Mouse (Mus musculus): Measurements from ENCODE around the gene Als2. TPM values are rescaled to one million over a fixed set of nuclear protein-coding genes. Genes with fewer than 3 reads are reported as not detected.

The Als2 gene
- polyA plus RNA-seq, 2 experiments = 3.7 to 4.1 TPM

DNA sequence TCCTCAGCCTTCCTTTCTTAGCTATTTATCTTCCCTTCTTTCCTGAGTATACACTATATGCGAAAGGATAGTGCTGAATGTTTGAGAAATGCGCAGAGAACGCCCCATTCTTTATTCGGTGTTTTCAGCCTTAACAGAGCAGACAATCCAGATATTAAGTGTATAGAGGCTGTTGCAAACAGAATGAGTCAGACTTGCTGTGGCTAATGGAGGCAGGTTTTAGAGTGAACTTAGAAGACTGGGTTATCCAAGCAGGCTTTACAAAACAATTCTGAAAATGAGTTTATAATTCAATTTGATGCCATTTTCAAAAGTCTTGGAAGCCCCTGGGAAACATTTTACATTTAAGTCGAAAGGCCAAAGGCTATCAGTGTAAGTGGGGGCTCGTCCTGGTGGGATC, 32.4 kb upstream of the Als2 start:
- H3K9ac ChIP-seq (replicated peaks) = no peak overlapping the region
- ATAC-seq (ENCODE audit: insufficient read depth) (no peak), DNase-seq (ENCODE audit: low read depth in 3 of 3, low spot score in 3 of 3) (no peak)
- no peak overlapping the region for H3K4me3 ChIP-seq (ENCODE audit: insufficient read depth in 1 of 2, low read depth in 2 of 2, low read length in 2 of 2)
- H3K27me3 ChIP-seq (ENCODE audit: control insufficient read depth, insufficient read depth, low read length) = no peaks in the 10 kb centered on the region
- H3K4me2 ChIP-seq (ENCODE audit: low read depth) = no peak overlapping the region
- no peaks in the 10 kb centered on the region for H3K9me3 ChIP-seq (ENCODE audit: control insufficient read depth, low read length)
- peaks cover 0 to 4% of the 10 kb centered on the region in 2 experiments; a peak in 1 of 4 replicates for H3K4me1 ChIP-seq (replicated peaks; ENCODE audit: control insufficient read depth in 2 of 2, insufficient read depth in 2 of 2, low read length in 1 of 2)
- 73% methylated on average over 6 of the region's 6 CpGs for whole genome bisulfite sequencing (ENCODE audit: insufficient replicate concordance)
- TF ChIP-seq EP300 (IDR thresholded peaks at IDR 0.05; ENCODE audit: low read depth) (no peak), CTCF (IDR thresholded peaks at IDR 0.05; ENCODE audit: low read depth) (no peak)
- no peaks in the 10 kb centered on the region for H3K36me3 ChIP-seq (replicated peaks; ENCODE audit: control insufficient read depth, insufficient read depth, low read depth)
- no peak overlapping the region for H3K27ac ChIP-seq

GRCm38 (mm10) chr1:59268931-59269330, 31.9 kb upstream of the Als2 start:
- DNase-seq (ENCODE audit: low read depth in 3 of 3, low spot score in 3 of 3) = no peak
- WGBS (ENCODE audit: insufficient replicate concordance) = 29% methylated on average over 8 of the region's 8 CpGs
- no peak overlapping the region for H3K4me3 ChIP-seq (ENCODE audit: insufficient read depth in 1 of 2, low read depth in 2 of 2, low read length in 2 of 2)
- no peak overlapping the region for H3K4me2 ChIP-seq (ENCODE audit: low read depth)
- no peaks in the 10 kb centered on the region for H3K9me3 ChIP-seq (ENCODE audit: control insufficient read depth, low read length)
- TF ChIP-seq EP300 (IDR thresholded peaks at IDR 0.05; ENCODE audit: low read depth) = no peak
- no peak overlapping the region for H3K27ac ChIP-seq
- no peak overlapping the region for H3K9ac ChIP-seq (replicated peaks)
- no peaks in the 10 kb centered on the region for H3K36me3 ChIP-seq (replicated peaks; ENCODE audit: control insufficient read depth, insufficient read depth, low read depth)
- H3K4me1 ChIP-seq (replicated peaks; ENCODE audit: control insufficient read depth in 2 of 2, insufficient read depth in 2 of 2, low read length in 1 of 2) = peaks cover 0 to 4% of the 10 kb centered on the region in 2 experiments; a peak in 1 of 4 replicates
- ATAC-seq (ENCODE audit: insufficient read depth) = no peak
- no peaks in the 10 kb centered on the region for H3K27me3 ChIP-seq (ENCODE audit: control insufficient read depth, insufficient read depth, low read length)

- Histone ChIP-seq H3K27ac (no peak overlapping the region), H3K36me3 (replicated peaks; ENCODE audit: control insufficient read depth, insufficient read depth, low read depth) (no peaks in the 10 kb centered on the region), H3K4me1 (replicated peaks; ENCODE audit: control insufficient read depth in 2 of 2, insufficient read depth in 2 of 2, low read length in 1 of 2) (no peaks in the 10 kb centered on the region), H3K4me2 (ENCODE audit: low read depth) (no peak overlapping the region), H3K9ac (replicated peaks) (no peak overlapping the region), H3K4me3 (ENCODE audit: insufficient read depth in 1 of 2, low read depth in 2 of 2, low read length in 2 of 2) (no peak overlapping the region), H3K27me3 (ENCODE audit: control insufficient read depth, insufficient read depth, low read length) (no peaks in the 10 kb centered on the region), H3K9me3 (ENCODE audit: control insufficient read depth, low read length) (no peaks in the 10 kb centered on the region)
- no peak for DNase-seq (ENCODE audit: low read depth in 3 of 3, low spot score in 3 of 3)
- ATAC-seq (ENCODE audit: insufficient read depth) = no peak
- no peak for TF ChIP-seq CTCF (IDR thresholded peaks at IDR 0.05; ENCODE audit: low read depth)
- no peak for TF ChIP-seq EP300 (IDR thresholded peaks at IDR 0.05; ENCODE audit: low read depth)
- 70% methylated on average over 3 of the region's 3 CpGs for WGBS (ENCODE audit: insufficient replicate concordance)
Measured at GRCm38 (mm10) chr1:59257736-59258135, 20.7 kb upstream of the Als2 start.

DNA sequence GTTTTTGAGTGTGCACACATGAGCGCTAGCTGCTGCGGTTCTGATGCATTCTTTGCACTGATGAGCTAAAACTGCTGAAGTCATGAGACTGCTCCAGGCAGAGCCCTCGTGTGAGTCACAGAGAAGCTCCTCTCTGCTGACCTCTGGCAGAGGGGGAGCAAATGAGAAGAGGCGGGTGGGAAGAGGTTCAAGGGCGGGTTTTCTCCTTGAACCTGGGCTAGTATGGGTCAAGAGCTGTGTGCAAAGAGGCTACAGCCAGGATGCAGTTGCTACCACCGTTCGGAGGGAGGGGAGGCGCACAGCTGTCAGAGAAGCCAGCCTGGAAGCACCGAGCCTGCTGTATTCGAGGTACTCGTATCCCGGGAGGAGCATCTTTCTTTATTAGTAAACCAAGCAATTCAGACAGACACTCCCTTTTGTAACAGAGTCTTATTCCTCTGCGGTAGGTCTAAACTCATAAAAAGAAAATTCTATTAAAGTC, 19.8 kb upstream of the Als2 start, which contains the start of gene Cdk15:
Cdk15 (plus strand) TSS at position 156 of the 481 bp plus-strand sequence.
- DNase-seq (ENCODE audit: low read depth in 3 of 3, low spot score in 3 of 3) = no peak
- no peaks in the 10 kb centered on the region for H3K4me1 ChIP-seq (replicated peaks; ENCODE audit: control insufficient read depth in 2 of 2, insufficient read depth in 2 of 2, low read length in 1 of 2)
- no peak within 1 kb of the TSS for H3K4me2 ChIP-seq (ENCODE audit: low read depth)
- TF ChIP-seq EP300 (IDR thresholded peaks at IDR 0.05; ENCODE audit: low read depth) (no peak), CTCF (IDR thresholded peaks at IDR 0.05; ENCODE audit: low read depth) (no peak)
- no peaks in the 10 kb centered on the region for H3K36me3 ChIP-seq (replicated peaks; ENCODE audit: control insufficient read depth, insufficient read depth, low read depth)
- no peaks in the 10 kb centered on the region for H3K27me3 ChIP-seq (ENCODE audit: control insufficient read depth, insufficient read depth, low read length)
- WGBS (ENCODE audit: insufficient replicate concordance) = 21% methylated on average over 13 of the region's 13 CpGs
- H3K9ac ChIP-seq (replicated peaks) = no peak within 1 kb of the TSS
- H3K27ac ChIP-seq = no peak within 1 kb of the TSS
- no peak for ATAC-seq (ENCODE audit: insufficient read depth)
- no peak within 1 kb of the TSS for H3K4me3 ChIP-seq (ENCODE audit: insufficient read depth in 1 of 2, low read depth in 2 of 2, low read length in 2 of 2)
- H3K9me3 ChIP-seq (ENCODE audit: control insufficient read depth, low read length) = no peaks in the 10 kb centered on the region

GRCm38 (mm10) chr1:59253301-59253909, 16.4 kb upstream of the Als2 start:
- Histone ChIP-seq H3K4me1 (replicated peaks; ENCODE audit: control insufficient read depth in 2 of 2, insufficient read depth in 2 of 2, low read length in 1 of 2) (no peaks in the 10 kb centered on the region), H3K27me3 (ENCODE audit: control insufficient read depth, insufficient read depth, low read length) (no peaks in the 10 kb centered on the region), H3K4me3 (ENCODE audit: insufficient read depth in 1 of 2, low read depth in 2 of 2, low read length in 2 of 2) (no peak overlapping the region), H3K9me3 (ENCODE audit: control insufficient read depth, low read length) (no peaks in the 10 kb centered on the region), H3K27ac (no peak overlapping the region), H3K4me2 (ENCODE audit: low read depth) (peak overlapping the region; percentile 44), H3K9ac (replicated peaks) (no peak overlapping the region), H3K36me3 (replicated peaks; ENCODE audit: control insufficient read depth, insufficient read depth, low read depth) (no peaks in the 10 kb centered on the region)
- TF ChIP-seq EP300 (IDR thresholded peaks at IDR 0.05; ENCODE audit: low read depth) (no peak), CTCF (IDR thresholded peaks at IDR 0.05; ENCODE audit: low read depth) (no peak)
- DNase-seq (ENCODE audit: low read depth in 3 of 3, low spot score in 3 of 3) (no peak), ATAC-seq (ENCODE audit: insufficient read depth) (no peak)
- WGBS (ENCODE audit: insufficient replicate concordance) = 14% methylated on average over 16 of the region's 18 CpGs

Measured in liver, embryonic 14.5 days (tissue).